Mouse (Mus musculus) urinary bladder, adult 2 months (tissue): ENCODE data around the gene Eml6. TPM values are rescaled to one million over a fixed set of nuclear protein-coding genes. Genes with fewer than 3 reads are reported as not detected.

Source experiments
- polyA plus RNA-seq: library from polyadenylated mRNA; depleted of rRNA; stranded (reverse); fragments of >200 nt; gene quantifications from 2 replicates; pipeline ENCODE4 v1.2.3, GENCODE M21; 2012; rRNA removed

The Eml6 gene
- polyA plus RNA-seq, 1 experiment = 4.7 TPM

Other genes starting within 250 kb of the Eml6 start
- gene 4931440F15Rik, start 200.4 kb downstream of the Eml6 start, polyA plus RNA-seq = 0.04 and 0.15 TPM in 2 replicates
- 174 and 223 TPM in 2 replicates for gene Sptbn1, start 242.1 kb upstream of the Eml6 start, polyA plus RNA-seq